Mouse (Mus musculus): Measurements from ENCODE around the gene Cdc123. TPM values are rescaled to one million over a fixed set of nuclear protein-coding genes. Genes with fewer than 3 reads are reported as not detected.

Cdc123 gene
- total and polyA plus RNA-seq, 3 experiments = 97.6 to 153 (median 136) TPM

GRCm38 (mm10) chr2:5840815-5841214 is 4.1 kb downstream of the Cdc123 start:
- ATAC-seq (ENCODE audit: extremely low read depth, insufficient number of reproducible peaks, low FRiP score, poor library complexity, severe bottlenecking) = no peak

GRCm38 (mm10) chr2:5825265-5825913 is 19.6 kb downstream of the Cdc123 start:
- ATAC-seq (ENCODE audit: extremely low read depth, insufficient number of reproducible peaks, low FRiP score, poor library complexity, severe bottlenecking) (no peak), DNase-seq (ENCODE audit: low spot score) (no peak)
- no peak for TF ChIP-seq TAL1 (conservative IDR thresholded peaks at IDR 0.05; ENCODE audit: low read depth, low read length)
- TF ChIP-seq GATA2 (IDR thresholded peaks at IDR 0.05; ENCODE audit: borderline replicate concordance, low read depth, low read length) = no peak
- TF ChIP-seq POLR2AphosphoS5 (IDR thresholded peaks at IDR 0.05; ENCODE audit: insufficient replicate concordance, low read depth, low read length) = no peak
- Histone ChIP-seq H3K9me3 (replicated peaks) (no peaks in the 10 kb centered on the region), H3K27me3 (ENCODE audit: insufficient read depth, low read length) (no peaks in the 10 kb centered on the region), H3K4me1 (ENCODE audit: insufficient read depth, low read depth, low read length) (0 out of 2 replicates have a peak, but pooled peaks cover 5% of the 10 kb centered on the region), H3K4me3 (ENCODE audit: low read depth, low read length) (no peak overlapping the region), H3K36me3 (replicated peaks) (peaks cover 88% of the 10 kb centered on the region)

More at GRCm38 (mm10) chr2:5840815-5841214, 4.1 kb downstream of the Cdc123 start:
- peaks cover 19% of the 10 kb centered on the region for H3K4me1 ChIP-seq (ENCODE audit: insufficient read depth, low read depth, low read length)
- H3K9me3 ChIP-seq (replicated peaks) = peaks cover 5% of the 10 kb centered on the region
- peaks cover 69% of the 10 kb centered on the region for H3K36me3 ChIP-seq (replicated peaks)
- no peak for TF ChIP-seq CTCF (IDR thresholded peaks at IDR 0.05; ENCODE audit: low read depth, low read length)
- no peak for DNase-seq (ENCODE audit: low spot score)
- H3K4me3 ChIP-seq (ENCODE audit: low read depth, low read length) = no peak overlapping the region
- no peaks in the 10 kb centered on the region for H3K27me3 ChIP-seq (ENCODE audit: insufficient read depth, low read length)

GRCm38 (mm10) chr2:5824685-5825084 is 20.3 kb downstream of the Cdc123 start:
- peak; percentile 22 for ATAC-seq (ENCODE audit: extremely low read depth, insufficient number of reproducible peaks, low FRiP score, poor library complexity, severe bottlenecking)
- Histone ChIP-seq H3K4me3 (ENCODE audit: low read depth, low read length) (no peak overlapping the region), H3K4me1 (ENCODE audit: insufficient read depth, low read depth, low read length) (0 out of 2 replicates have a peak, but pooled peaks cover 5% of the 10 kb centered on the region), H3K9me3 (replicated peaks) (no peaks in the 10 kb centered on the region), H3K27me3 (ENCODE audit: insufficient read depth, low read length) (no peaks in the 10 kb centered on the region), H3K36me3 (replicated peaks) (peaks cover 90% of the 10 kb centered on the region)
- no peak for TF ChIP-seq POLR2AphosphoS5 (IDR thresholded peaks at IDR 0.05; ENCODE audit: insufficient replicate concordance, low read depth, low read length)
- no peak for TF ChIP-seq GATA2 (IDR thresholded peaks at IDR 0.05; ENCODE audit: borderline replicate concordance, low read depth, low read length)
- no peak for TF ChIP-seq CTCF (IDR thresholded peaks at IDR 0.05; ENCODE audit: low read depth, low read length)
- no peak for TF ChIP-seq GATA1 (IDR thresholded peaks at IDR 0.05; ENCODE audit: borderline replicate concordance, low read length)
- no peak for TF ChIP-seq TAL1 (conservative IDR thresholded peaks at IDR 0.05; ENCODE audit: low read depth, low read length)
- no peak for DNase-seq (ENCODE audit: low spot score)

GRCm38 (mm10) chr2:5824213-5824612 is 20.8 kb downstream of the Cdc123 start:
- H3K4me3 ChIP-seq (ENCODE audit: low read depth, low read length) = no peak overlapping the region
- no peaks in the 10 kb centered on the region for H3K27me3 ChIP-seq (ENCODE audit: insufficient read depth, low read length)
- DNase-seq (ENCODE audit: low spot score) (no peak), ATAC-seq (ENCODE audit: extremely low read depth, insufficient number of reproducible peaks, low FRiP score, poor library complexity, severe bottlenecking) (no peak)
- peaks cover 90% of the 10 kb centered on the region for H3K36me3 ChIP-seq (replicated peaks)
- TF ChIP-seq POLR2AphosphoS5 (IDR thresholded peaks at IDR 0.05; ENCODE audit: insufficient replicate concordance, low read depth, low read length) (no peak), TAL1 (conservative IDR thresholded peaks at IDR 0.05; ENCODE audit: low read depth, low read length) (no peak), GATA1 (IDR thresholded peaks at IDR 0.05; ENCODE audit: borderline replicate concordance, low read length) (no peak), GATA2 (IDR thresholded peaks at IDR 0.05; ENCODE audit: borderline replicate concordance, low read depth, low read length) (no peak), CTCF (IDR thresholded peaks at IDR 0.05; ENCODE audit: low read depth, low read length) (no peak)
- no peaks in the 10 kb centered on the region for H3K9me3 ChIP-seq (replicated peaks)
- H3K4me1 ChIP-seq (ENCODE audit: insufficient read depth, low read depth, low read length) = 0 out of 2 replicates have a peak, but pooled peaks cover 5% of the 10 kb centered on the region

- Histone ChIP-seq H3K27me3 (ENCODE audit: insufficient read depth, low read length) (no peaks in the 10 kb centered on the region), H3K4me1 (ENCODE audit: insufficient read depth, low read depth, low read length) (0 out of 2 replicates have a peak, but pooled peaks cover 5% of the 10 kb centered on the region), H3K9me3 (replicated peaks) (no peaks in the 10 kb centered on the region), H3K4me3 (ENCODE audit: low read depth, low read length) (no peak overlapping the region), H3K36me3 (replicated peaks) (peaks cover 94% of the 10 kb centered on the region)
- TF ChIP-seq POLR2AphosphoS5 (IDR thresholded peaks at IDR 0.05; ENCODE audit: insufficient replicate concordance, low read depth, low read length) (no peak), TAL1 (conservative IDR thresholded peaks at IDR 0.05; ENCODE audit: low read depth, low read length) (no peak), CTCF (IDR thresholded peaks at IDR 0.05; ENCODE audit: low read depth, low read length) (no peak), GATA1 (IDR thresholded peaks at IDR 0.05; ENCODE audit: borderline replicate concordance, low read length) (no peak), GATA2 (IDR thresholded peaks at IDR 0.05; ENCODE audit: borderline replicate concordance, low read depth, low read length) (no peak)
- no peak for DNase-seq (ENCODE audit: low spot score)
- ATAC-seq (ENCODE audit: extremely low read depth, insufficient number of reproducible peaks, low FRiP score, poor library complexity, severe bottlenecking) = no peak
Measured at GRCm38 (mm10) chr2:5822449-5822848, 22.5 kb downstream of the Cdc123 start.

DNA sequence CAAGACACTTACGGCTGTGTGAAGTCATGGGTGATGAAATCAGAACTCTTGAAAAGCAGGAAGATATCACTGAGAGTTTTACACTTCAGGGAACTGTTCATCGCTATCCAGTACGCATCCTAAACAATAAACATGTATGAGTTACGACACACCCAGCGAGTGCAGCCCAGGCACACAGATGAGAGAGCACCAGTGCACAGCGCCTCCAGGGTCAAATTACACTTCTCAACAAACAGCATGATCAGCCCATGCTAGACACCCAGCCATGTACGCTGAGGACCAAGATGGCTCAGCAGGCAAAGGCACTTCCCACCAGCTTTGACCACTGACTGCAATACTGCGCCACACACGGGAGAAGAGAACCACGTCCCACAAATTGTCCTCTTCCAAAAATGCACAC is 23.7 kb downstream of the Cdc123 start:
- H3K36me3 ChIP-seq (replicated peaks) = peaks cover 93% of the 10 kb centered on the region
- DNase-seq (ENCODE audit: low spot score) = no peak

More for the DNA sequence above, 23.7 kb downstream of the Cdc123 start:
- TF ChIP-seq GATA2 (IDR thresholded peaks at IDR 0.05; ENCODE audit: borderline replicate concordance, low read depth, low read length) (no peak), GATA1 (IDR thresholded peaks at IDR 0.05; ENCODE audit: borderline replicate concordance, low read length) (no peak), TAL1 (conservative IDR thresholded peaks at IDR 0.05; ENCODE audit: low read depth, low read length) (no peak), POLR2AphosphoS5 (IDR thresholded peaks at IDR 0.05; ENCODE audit: insufficient replicate concordance, low read depth, low read length) (no peak), CTCF (IDR thresholded peaks at IDR 0.05; ENCODE audit: low read depth, low read length) (no peak)
- ATAC-seq (ENCODE audit: extremely low read depth, insufficient number of reproducible peaks, low FRiP score, poor library complexity, severe bottlenecking) = no peak
- Histone ChIP-seq H3K4me1 (ENCODE audit: insufficient read depth, low read depth, low read length) (0 out of 2 replicates have a peak, but pooled peaks cover 5% of the 10 kb centered on the region), H3K4me3 (ENCODE audit: low read depth, low read length) (no peak overlapping the region), H3K27me3 (ENCODE audit: insufficient read depth, low read length) (no peaks in the 10 kb centered on the region), H3K9me3 (replicated peaks) (no peaks in the 10 kb centered on the region)
